Mouse (Mus musculus) bone marrow macrophage, adult 2 months (primary cell): ENCODE results near the gene Slc25a22.

Experiments used
- CTCF ChIP-seq: IDR thresholded peaks from 2 replicates; pipeline ENCODE4 v1.5.1; 2012; ENCODE audit warnings: low read depth, mild to moderate bottlenecking, low read length, moderate library complexity
- POLR2A ChIP-seq: IDR thresholded peaks from 2 replicates; pipeline ENCODE4 v1.6.1; 2012; ENCODE audit warnings: mild to moderate bottlenecking, low read depth, low read length, borderline replicate concordance

GRCm38 (mm10) chr7:141417731-141418681 is 19.7 kb downstream of the Slc25a22 start:
- TF ChIP-seq CTCF (no peak), POLR2A (no peak)
